Mouse (Mus musculus) c-Kit-positive CD71-positive TER-119-positive erythroid progenitor cells, embryonic 14.5 days (primary cell): ENCODE data around the gene Ism2.

ENCODE experiments used
- DNase-seq: peaks from one replicate; pipeline ENCODE4 v3.0.0-alpha.2; 2013; ENCODE audit warnings: low spot score

The Ism2 gene

GRCm38 (mm10) chr12:87230379-87230895 is 69.1 kb downstream of the Ism2 start:
- DNase-seq = no peak

- DNase-seq = no peak
Observed at GRCm38 (mm10) chr12:87229633-87230032, 69.9 kb downstream of the Ism2 start.
